Mouse (Mus musculus) heart, embryonic 12.5 days (tissue): ENCODE measurements around the gene Fads2. TPM values are rescaled to one million over a fixed set of nuclear protein-coding genes. Genes with fewer than 3 reads are reported as not detected.

Experiments
- ATAC-seq: fragments of 200-750 bp; cut with Nextera tagmentation; 2 replicates; pipeline ENCODE4 v1.8.0; 2017; ENCODE audit warnings: moderate TSS enrichment, moderate library complexity; ENCODE audit not compliant: insufficient number of reproducible peaks, low FRiP score
- H3K27ac ChIP-seq: fragments of 300-500 bp; sonication (generic); 2 replicates; pipeline ENCODE4 v1.5.1; 2016; ENCODE audit warnings: mild to moderate bottlenecking, moderate library complexity; ENCODE audit not compliant: poor library complexity, severe bottlenecking
- H3K27me3 ChIP-seq: fragments of 300-500 bp; sonication (generic); replicated peaks from 2 replicates; pipeline ENCODE4 v1.6.1; 2016; ENCODE audit warnings: mild to moderate bottlenecking, moderate library complexity
- H3K36me3 ChIP-seq: fragments of 300-500 bp; sonication (generic); 2 replicates; pipeline ENCODE4 v1.6.1; 2016; ENCODE audit warnings: mild to moderate bottlenecking, moderate library complexity
- H3K4me1 ChIP-seq: fragments of 300-500 bp; sonication (generic); replicated peaks from 2 replicates; pipeline ENCODE4 v1.6.1; 2016; ENCODE audit warnings: mild to moderate bottlenecking
- H3K4me2 ChIP-seq: fragments of 300-500 bp; sonication (generic); 2 replicates; pipeline ENCODE4 v1.6.1; 2016; ENCODE audit warnings: mild to moderate bottlenecking, moderate library complexity
- H3K4me3 ChIP-seq: fragments of 300-500 bp; sonication (generic); 2 replicates; pipeline ENCODE4 v1.5.1; 2016; ENCODE audit warnings: mild to moderate bottlenecking
- H3K9ac ChIP-seq: fragments of 300-500 bp; sonication (generic); 2 replicates; pipeline ENCODE4 v1.6.1; 2016; ENCODE audit warnings: mild to moderate bottlenecking, moderate library complexity
- H3K9me3 ChIP-seq: fragments of 300-500 bp; sonication (generic); replicated peaks from 2 replicates; pipeline ENCODE4 v1.6.1; 2016; ENCODE audit warnings: mild to moderate bottlenecking, moderate library complexity
- WGBS: fragments of 180-500 bp; shearing (Covaris S2); methylation state at CpG from one replicate; pipeline ENCODE4 v1.1.7; 2016; 5-methylcytosine and 5-hydroxymethylcytosine counted together
- polyA plus RNA-seq: library from polyadenylated mRNA; unstranded; fragments of >200 nt; fragmentation: Nextera tagmentation; extraction: Ambion mirVana; gene quantifications from 2 replicates; pipeline ENCODE4 v1.2.1, GENCODE M21; 2016

The Fads2 gene
- polyA plus RNA-seq, 1 experiment from 2014 or later: 66.7 TPM

GRCm38 (mm10) chr19:10122021-10122631 is 20.6 kb upstream of the Fads2 start:
- Histone ChIP-seq H3K9ac (no peak overlapping the region), H3K27me3 (no peaks in the 10 kb centered on the region), H3K9me3 (no peaks in the 10 kb centered on the region), H3K4me2 (no peak overlapping the region), H3K4me3 (no peak overlapping the region), H3K27ac (no peak overlapping the region), H3K36me3 (no peaks in the 10 kb centered on the region), H3K4me1 (0 out of 2 replicates have a peak, but pooled peaks cover 4% of the 10 kb centered on the region)
- WGBS: 72% methylated on average over 5 of the region's 5 CpGs
- ATAC-seq: no peak

- WGBS: 71% methylated on average over 3 of the region's 3 CpGs
Observed at GRCm38 (mm10) chr19:10116641-10117040, 15.1 kb upstream of the Fads2 start.

GRCm38 (mm10) chr19:10115373-10116158 is 14.0 kb upstream of the Fads2 start:
- Histone ChIP-seq H3K4me1 (no peaks in the 10 kb centered on the region), H3K36me3 (no peaks in the 10 kb centered on the region), H3K27ac (no peak overlapping the region), H3K4me3 (no peak overlapping the region), H3K9ac (no peak overlapping the region), H3K4me2 (no peak overlapping the region), H3K27me3 (no peaks in the 10 kb centered on the region), H3K9me3 (no peaks in the 10 kb centered on the region)
- no peak for ATAC-seq
- WGBS: 80% methylated on average over 6 of the region's 6 CpGs

More at GRCm38 (mm10) chr19:10116641-10117040, 15.1 kb upstream of the Fads2 start:
- Histone ChIP-seq H3K4me1 (no peaks in the 10 kb centered on the region), H3K9me3 (no peaks in the 10 kb centered on the region), H3K9ac (no peak overlapping the region), H3K4me3 (no peak overlapping the region), H3K36me3 (no peaks in the 10 kb centered on the region), H3K27ac (no peak overlapping the region), H3K4me2 (no peak overlapping the region), H3K27me3 (no peaks in the 10 kb centered on the region)
- ATAC-seq: no peak

- no peak for ATAC-seq
- Histone ChIP-seq H3K27me3 (no peaks in the 10 kb centered on the region), H3K9me3 (no peaks in the 10 kb centered on the region), H3K27ac (no peak overlapping the region), H3K4me3 (no peak overlapping the region), H3K9ac (0 out of 2 replicates have a peak overlapping the region, but pooled peaks have one; percentile 20), H3K36me3 (no peaks in the 10 kb centered on the region), H3K4me1 (no peaks in the 10 kb centered on the region), H3K4me2 (no peak overlapping the region)
- WGBS: 65% methylated on average over 4 of the region's 4 CpGs
Observed at GRCm38 (mm10) chr19:10112956-10113355, 11.4 kb upstream of the Fads2 start.

DNA sequence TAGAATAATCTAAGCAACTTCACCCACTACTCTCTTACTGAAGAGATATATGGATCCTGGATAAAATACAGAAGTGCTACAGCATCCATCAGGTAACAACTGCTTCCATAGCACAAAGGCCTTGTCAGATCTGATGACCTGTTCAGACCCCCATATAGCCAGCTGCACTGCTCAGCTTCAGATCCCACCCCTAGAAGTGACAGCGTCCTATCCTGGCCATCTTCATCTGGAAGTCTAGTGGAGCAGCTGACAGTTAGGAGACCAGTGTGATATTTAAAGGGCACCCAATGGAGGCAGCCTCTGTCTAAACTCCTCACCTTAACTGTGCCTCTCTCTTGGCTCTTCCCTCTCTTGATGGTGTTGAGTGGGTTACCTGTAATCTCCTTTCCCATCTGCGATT is 7.1 kb upstream of the Fads2 start:
- ATAC-seq: no peak
- WGBS: 80% methylated on average over 2 of the region's 2 CpGs
- Histone ChIP-seq H3K4me3 (no peak overlapping the region), H3K36me3 (no peaks in the 10 kb centered on the region), H3K9me3 (no peaks in the 10 kb centered on the region), H3K27ac (no peak overlapping the region), H3K4me1 (no peaks in the 10 kb centered on the region), H3K4me2 (no peak overlapping the region), H3K9ac (no peak overlapping the region), H3K27me3 (no peaks in the 10 kb centered on the region)

DNA sequence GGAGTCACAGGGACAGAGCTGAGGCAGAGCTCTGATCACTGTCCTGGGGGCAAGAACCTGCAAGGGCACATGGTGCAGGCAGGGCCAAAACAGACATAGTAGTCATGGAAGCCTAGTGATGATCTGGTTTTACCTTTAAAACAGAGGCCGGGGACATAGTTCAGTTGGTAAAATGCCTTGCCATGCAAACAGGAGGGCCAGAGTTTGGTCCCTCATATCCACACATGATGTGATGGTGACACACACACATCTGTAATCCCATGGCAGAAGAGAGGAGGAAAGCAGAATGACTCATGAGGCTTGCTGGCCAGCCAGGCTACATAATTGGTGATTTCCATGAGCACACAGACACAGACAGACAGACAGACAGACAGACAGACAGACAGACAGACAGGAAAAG is 6.6 kb upstream of the Fads2 start:
- no peak overlapping the region for H3K4me3 ChIP-seq
- no peaks in the 10 kb centered on the region for H3K4me1 ChIP-seq
- no peak overlapping the region for H3K4me2 ChIP-seq
- no peaks in the 10 kb centered on the region for H3K9me3 ChIP-seq
- H3K27ac ChIP-seq: no peak overlapping the region
- H3K36me3 ChIP-seq: no peaks in the 10 kb centered on the region
- 88% methylated on average over 1 of the region's 1 CpGs for WGBS
- no peak overlapping the region for H3K9ac ChIP-seq
- ATAC-seq: no peak
- H3K27me3 ChIP-seq: no peaks in the 10 kb centered on the region

- Histone ChIP-seq H3K4me1 (0 out of 2 replicates have a peak, but pooled peaks cover 6% of the 10 kb centered on the region), H3K27ac (no peak overlapping the region), H3K27me3 (no peaks in the 10 kb centered on the region), H3K9ac (no peak overlapping the region), H3K4me2 (no peak overlapping the region), H3K36me3 (no peaks in the 10 kb centered on the region), H3K4me3 (no peak overlapping the region), H3K9me3 (no peaks in the 10 kb centered on the region)
- no peak for ATAC-seq
- 81% methylated on average over 5 of the region's 5 CpGs for WGBS
Observed at GRCm38 (mm10) chr19:10107051-10107611, 5.6 kb upstream of the Fads2 start.

DNA sequence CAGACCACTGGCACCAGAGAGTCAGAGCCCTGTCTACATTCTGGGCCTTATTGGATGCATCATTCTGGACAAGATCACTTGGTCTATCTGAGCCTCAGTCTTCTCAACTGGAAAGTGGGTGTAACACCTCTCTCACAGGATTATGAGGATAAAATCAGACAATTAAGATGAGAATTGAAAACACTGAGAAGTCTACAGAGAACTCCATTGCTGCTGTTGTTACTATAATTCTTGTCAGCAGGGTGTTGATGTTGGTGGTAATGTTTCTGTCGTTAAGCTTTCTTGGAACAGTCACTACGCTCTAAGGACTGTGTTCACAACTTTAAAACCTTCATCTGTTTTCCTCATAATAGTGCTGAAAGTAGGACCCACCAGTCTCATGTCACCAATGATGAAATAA is 5.1 kb upstream of the Fads2 start:
- no peak overlapping the region for H3K4me3 ChIP-seq
- ATAC-seq: no peak
- no peaks in the 10 kb centered on the region for H3K27me3 ChIP-seq
- WGBS: 90% methylated on average over 2 of the region's 2 CpGs
- H3K4me1 ChIP-seq: 0 out of 2 replicates have a peak, but pooled peaks cover 8% of the 10 kb centered on the region
- no peaks in the 10 kb centered on the region for H3K36me3 ChIP-seq
- no peak overlapping the region for H3K9ac ChIP-seq
- no peak overlapping the region for H3K27ac ChIP-seq
- H3K4me2 ChIP-seq: no peak overlapping the region
- no peaks in the 10 kb centered on the region for H3K9me3 ChIP-seq

DNA sequence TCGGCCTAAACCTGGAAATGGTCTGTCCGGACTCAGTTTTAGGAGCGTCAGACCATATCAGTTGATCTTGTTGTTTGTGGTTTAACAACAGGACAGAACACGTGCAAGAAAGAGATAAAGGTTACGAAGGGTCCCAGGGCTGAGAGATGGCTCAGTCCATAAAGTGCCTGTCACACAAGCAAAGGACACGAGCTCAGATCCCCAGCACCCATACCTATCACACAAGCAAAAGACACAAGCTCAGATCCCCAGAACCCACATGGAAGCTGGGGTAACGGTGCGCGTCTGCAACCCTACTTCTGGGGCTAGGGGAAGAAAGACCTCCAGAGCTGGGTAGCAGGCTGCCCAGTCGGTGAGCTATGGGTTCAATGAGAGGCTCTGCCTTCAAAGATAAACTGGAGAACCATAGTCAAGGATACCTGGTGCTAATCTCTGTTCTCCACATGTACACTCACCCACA is 3.5 kb upstream of the Fads2 start:
- Histone ChIP-seq H3K27ac (peak overlapping the region; percentile 52; the same call in 1 of the 2 replicates), H3K27me3 (no peaks in the 10 kb centered on the region), H3K4me2 (no peak overlapping the region), H3K9ac (no peak overlapping the region), H3K4me1 (peaks cover 12% of the 10 kb centered on the region), H3K4me3 (no peak overlapping the region), H3K9me3 (no peaks in the 10 kb centered on the region), H3K36me3 (no peaks in the 10 kb centered on the region)
- WGBS: 55% methylated on average over 10 of the region's 10 CpGs
- ATAC-seq: peak; percentile 40

- WGBS: 73% methylated on average over 6 of the region's 6 CpGs
- Histone ChIP-seq H3K36me3 (0 out of 2 replicates have a peak, but pooled peaks cover under 1% of the 10 kb centered on the region), H3K9me3 (no peaks in the 10 kb centered on the region), H3K4me2 (no peak overlapping the region), H3K9ac (no peak overlapping the region), H3K27me3 (no peaks in the 10 kb centered on the region), H3K4me3 (no peak overlapping the region), H3K4me1 (peaks cover 18% of the 10 kb centered on the region), H3K27ac (peak overlapping the region; percentile 52; the same call in 1 of the 2 replicates)
- ATAC-seq: no peak
Observed at GRCm38 (mm10) chr19:10104234-10104633, 2.7 kb upstream of the Fads2 start.

GRCm38 (mm10) chr19:10102054-10102700 is 631 bp upstream of the Fads2 start:
- peak overlapping the region; percentile 79 for H3K9ac ChIP-seq
- no peaks in the 10 kb centered on the region for H3K27me3 ChIP-seq
- ATAC-seq: peak; percentile 48
- peak overlapping the region; percentile 88 for H3K27ac ChIP-seq
- no peaks in the 10 kb centered on the region for H3K9me3 ChIP-seq
- WGBS: 5% methylated on average over 22 of the region's 25 CpGs
- H3K4me1 ChIP-seq: peaks cover 24% of the 10 kb centered on the region
- H3K4me3 ChIP-seq: peak overlapping the region; percentile 72
- peak overlapping the region; percentile 75 for H3K4me2 ChIP-seq
- H3K36me3 ChIP-seq: peaks cover 3% of the 10 kb centered on the region; the same call in 1 of the 2 replicates
